Mouse (Mus musculus) lung, postnatal 0 days (tissue): ENCODE measurements around the gene Ubap2l.

Source experiments
- CTCF ChIP-seq: IDR thresholded peaks from 2 replicates; pipeline ENCODE4 v1.5.1; 2016; ENCODE audit warnings: antibody characterized with exemption, mild to moderate bottlenecking
- EP300 ChIP-seq: IDR thresholded peaks from 2 replicates; pipeline ENCODE4 v1.6.1; 2016; ENCODE audit warnings: antibody characterized with exemption, mild to moderate bottlenecking, control low read depth

- TF ChIP-seq CTCF (peak; percentile 47), EP300 (no peak; the same call in 1 of the 2 replicates)
These were observed 29.2 kb upstream of the Ubap2l start for GRCm38 (mm10) chr3:90081365-90082240.
